Mouse (Mus musculus): ENCODE data around the gene Flywch1.

GRCm38 (mm10) chr17:23820731-23821130, 49.3 kb upstream of the Flywch1 start:
- TF ChIP-seq GATA1 (IDR thresholded peaks at IDR 0.05; ENCODE audit: low read length) (no peak), TAL1 (IDR thresholded peaks at IDR 0.05; ENCODE audit: low read length) (no peak)
